Mouse (Mus musculus) forebrain, embryonic 11.5 days (tissue): ENCODE data around the gene Uchl1. TPM values are rescaled to one million over a fixed set of nuclear protein-coding genes. Genes with fewer than 3 reads are reported as not detected.

ENCODE experiments used
- ATAC-seq: fragments of 200-750 bp; cut with Nextera tagmentation; replicated peaks from 2 replicates; pipeline ENCODE4 v1.8.0; 2017; ENCODE audit warnings: moderate TSS enrichment; ENCODE audit not compliant: low FRiP score
- DNase-seq: peaks from one replicate; pipeline ENCODE4 v3.0.0-alpha.2; 2017; ENCODE audit warnings: low spot score
- H3K27ac ChIP-seq: fragments of 300-500 bp; sonication (generic); 2 replicates; pipeline ENCODE4 v1.5.1; 2014; ENCODE audit warnings: low read depth, low read length
- H3K27me3 ChIP-seq: fragments of 300-500 bp; sonication (generic); 2 replicates; pipeline ENCODE4 v1.6.1; 2014; ENCODE audit warnings: mild to moderate bottlenecking, low read length, mixed read lengths; ENCODE audit not compliant: control insufficient read depth, insufficient read depth
- H3K36me3 ChIP-seq: fragments of 300-500 bp; sonication (generic); 2 replicates; pipeline ENCODE4 v1.6.1; 2014; ENCODE audit warnings: mild to moderate bottlenecking, low read length, moderate library complexity, mixed read lengths; ENCODE audit not compliant: control insufficient read depth, insufficient read depth
- H3K4me1 ChIP-seq: fragments of 300-500 bp; sonication (generic); replicated peaks from 2 replicates; pipeline ENCODE4 v1.6.1; 2014; ENCODE audit warnings: low read length, mixed read lengths; ENCODE audit not compliant: control insufficient read depth, insufficient read depth
- H3K4me2 ChIP-seq: fragments of 300-500 bp; sonication (generic); 2 replicates; pipeline ENCODE4 v1.6.1; 2014; ENCODE audit warnings: low read depth, mild to moderate bottlenecking, low read length, moderate library complexity, mixed read lengths; ENCODE audit not compliant: severe bottlenecking
- H3K4me3 ChIP-seq: fragments of 300-500 bp; sonication (generic); 2 replicates; pipeline ENCODE4 v1.5.1; 2014; ENCODE audit warnings: low read depth, low read length
- H3K9ac ChIP-seq: fragments of 300-500 bp; sonication (generic); 2 replicates; pipeline ENCODE4 v1.6.1; 2014; ENCODE audit warnings: low read length
- H3K9me3 ChIP-seq: fragments of 300-500 bp; sonication (generic); 2 replicates; pipeline ENCODE4 v1.6.1; 2016; ENCODE audit warnings: low read length, mixed read lengths; ENCODE audit not compliant: control insufficient read depth
- WGBS: fragments of 180-500 bp; shearing (Covaris S2); extraction: QIAGEN DNeasy Blood & Tissue Kit; methylation state at CpG from one replicate; pipeline ENCODE4 v1.1.7; 2014; 5-methylcytosine and 5-hydroxymethylcytosine counted together
- polyA plus RNA-seq: library from polyadenylated mRNA; unstranded; fragments of >200 nt; fragmentation: Nextera tagmentation; extraction: Ambion mirVana; gene quantifications from 2 replicates; pipeline ENCODE4 v1.2.1, GENCODE M21; 2014

The Uchl1 gene
- polyA plus RNA-seq, 1 experiment from 2014 or later, result 368 TPM

- no peaks in the 10 kb centered on the region for H3K36me3 ChIP-seq
- no peak overlapping the region for H3K9ac ChIP-seq
- no peaks in the 10 kb centered on the region for H3K4me1 ChIP-seq
- 86% methylated on average over 4 of the region's 4 CpGs for whole genome bisulfite sequencing
- DNase-seq (no peak), ATAC-seq (no peak)
- no peak overlapping the region for H3K27ac ChIP-seq
- H3K4me2 ChIP-seq, result no peak overlapping the region
- H3K9me3 ChIP-seq, result no peaks in the 10 kb centered on the region
- no peaks in the 10 kb centered on the region for H3K27me3 ChIP-seq
- H3K4me3 ChIP-seq, result no peak overlapping the region
Observed at GRCm38 (mm10) chr5:66693231-66693630, 17.3 kb downstream of the Uchl1 start.

- Histone ChIP-seq H3K4me1 (no peaks in the 10 kb centered on the region), H3K27me3 (no peaks in the 10 kb centered on the region), H3K4me2 (no peak overlapping the region), H3K9ac (no peak overlapping the region), H3K36me3 (no peaks in the 10 kb centered on the region), H3K27ac (no peak overlapping the region), H3K4me3 (no peak overlapping the region), H3K9me3 (no peaks in the 10 kb centered on the region)
- ATAC-seq (no peak), DNase-seq (no peak)
Observed at GRCm38 (mm10) chr5:66697119-66697518, 21.2 kb downstream of the Uchl1 start.

- H3K4me3 ChIP-seq, result no peak overlapping the region
- H3K27me3 ChIP-seq, result no peaks in the 10 kb centered on the region
- H3K9me3 ChIP-seq, result no peaks in the 10 kb centered on the region
- H3K4me2 ChIP-seq, result no peak overlapping the region
- 70% methylated on average over 6 of the region's 6 CpGs for WGBS
- no peak for ATAC-seq
- no peaks in the 10 kb centered on the region for H3K36me3 ChIP-seq
- no peak for DNase-seq
- H3K9ac ChIP-seq, result no peak overlapping the region
- H3K27ac ChIP-seq, result no peak overlapping the region
- no peaks in the 10 kb centered on the region for H3K4me1 ChIP-seq
Observed at GRCm38 (mm10) chr5:66699911-66700310, 24.0 kb downstream of the Uchl1 start.

- 93% methylated on average over 4 of the region's 4 CpGs for WGBS
Observed at GRCm38 (mm10) chr5:66701951-66702350, 26.1 kb downstream of the Uchl1 start.

GRCm38 (mm10) chr5:66703317-66704004 lies 27.6 kb downstream of the Uchl1 start:
- Histone ChIP-seq H3K27ac (no peak overlapping the region), H3K36me3 (no peaks in the 10 kb centered on the region), H3K4me2 (no peak overlapping the region), H3K27me3 (no peaks in the 10 kb centered on the region), H3K9me3 (no peaks in the 10 kb centered on the region), H3K4me1 (no peaks in the 10 kb centered on the region), H3K9ac (no peak overlapping the region), H3K4me3 (no peak overlapping the region)
- DNase-seq, result no peak
- WGBS, result 53% methylated on average over 10 of the region's 10 CpGs
- no peak for ATAC-seq

More at GRCm38 (mm10) chr5:66701951-66702350, 26.1 kb downstream of the Uchl1 start:
- Histone ChIP-seq H3K4me3 (no peak overlapping the region), H3K27ac (no peak overlapping the region), H3K36me3 (no peaks in the 10 kb centered on the region), H3K4me2 (no peak overlapping the region), H3K9me3 (no peaks in the 10 kb centered on the region), H3K27me3 (no peaks in the 10 kb centered on the region), H3K9ac (no peak overlapping the region), H3K4me1 (no peaks in the 10 kb centered on the region)
- ATAC-seq (no peak), DNase-seq (no peak)

- Histone ChIP-seq H3K4me1 (no peaks in the 10 kb centered on the region), H3K27me3 (no peaks in the 10 kb centered on the region), H3K4me2 (no peak overlapping the region), H3K9ac (no peak overlapping the region), H3K27ac (no peak overlapping the region), H3K36me3 (no peaks in the 10 kb centered on the region), H3K9me3 (no peaks in the 10 kb centered on the region), H3K4me3 (no peak overlapping the region)
- 84% methylated on average over 5 of the region's 5 CpGs for WGBS
- ATAC-seq (no peak), DNase-seq (no peak)
Observed at GRCm38 (mm10) chr5:66707859-66708258, 32.0 kb downstream of the Uchl1 start.

- no peak overlapping the region for H3K4me2 ChIP-seq
- WGBS, result 15% methylated on average over 4 of the region's 4 CpGs
- H3K9me3 ChIP-seq, result no peaks in the 10 kb centered on the region
- H3K36me3 ChIP-seq, result no peaks in the 10 kb centered on the region
- no peak for ATAC-seq
- no peaks in the 10 kb centered on the region for H3K27me3 ChIP-seq
- H3K4me1 ChIP-seq, result no peaks in the 10 kb centered on the region
- no peak overlapping the region for H3K9ac ChIP-seq
- DNase-seq, result no peak
- H3K27ac ChIP-seq, result no peak overlapping the region
- no peak overlapping the region for H3K4me3 ChIP-seq
Observed at GRCm38 (mm10) chr5:66710445-66711019, 34.6 kb downstream of the Uchl1 start.

- H3K27ac ChIP-seq, result no peak overlapping the region
Observed at GRCm38 (mm10) chr5:66712801-66713200, 36.9 kb downstream of the Uchl1 start.

GRCm38 (mm10) chr5:66715498-66715931 lies 39.6 kb downstream of the Uchl1 start:
- Histone ChIP-seq H3K4me3 (no peak overlapping the region), H3K9me3 (no peaks in the 10 kb centered on the region), H3K4me1 (0 out of 2 replicates have a peak, but pooled peaks cover under 1% of the 10 kb centered on the region), H3K27me3 (no peaks in the 10 kb centered on the region), H3K36me3 (no peaks in the 10 kb centered on the region), H3K9ac (no peak overlapping the region), H3K27ac (no peak overlapping the region), H3K4me2 (no peak overlapping the region)
- DNase-seq (no peak), ATAC-seq (no peak)
- 51% methylated on average over 4 of the region's 4 CpGs for WGBS

More at GRCm38 (mm10) chr5:66712801-66713200, 36.9 kb downstream of the Uchl1 start:
- Histone ChIP-seq H3K9me3 (no peaks in the 10 kb centered on the region), H3K4me1 (no peaks in the 10 kb centered on the region), H3K36me3 (no peaks in the 10 kb centered on the region), H3K9ac (no peak overlapping the region), H3K27me3 (no peaks in the 10 kb centered on the region), H3K4me2 (no peak overlapping the region), H3K4me3 (no peak overlapping the region)
- 76% methylated on average over 6 of the region's 6 CpGs for WGBS
- DNase-seq (no peak), ATAC-seq (no peak)
